Mouse (Mus musculus) embryonic facial prominence, embryonic 10.5 days (tissue): ENCODE data around the gene Ccsap. TPM values are rescaled to one million over a fixed set of nuclear protein-coding genes. Genes with fewer than 3 reads are reported as not detected.
A peak's percentile ranks its signal among the peaks of the same experiment; 100 is the strongest.

Experiments
- DNase-seq: peaks from one replicate; pipeline ENCODE4 v3.0.0-alpha.2; 2017; ENCODE audit warnings: low spot score
- H3K27ac ChIP-seq: fragments of 300-500 bp; sonication (generic); replicated peaks from 2 replicates; pipeline ENCODE4 v1.5.1; 2016; ENCODE audit warnings: mild to moderate bottlenecking
- H3K27me3 ChIP-seq: fragments of 300-500 bp; sonication (generic); replicated peaks from 2 replicates; pipeline ENCODE4 v1.6.1; 2016; ENCODE audit warnings: low read depth, mild to moderate bottlenecking; ENCODE audit not compliant: poor library complexity, severe bottlenecking
- H3K36me3 ChIP-seq: fragments of 300-500 bp; sonication (generic); replicated peaks from 2 replicates; pipeline ENCODE4 v1.6.1; 2016; ENCODE audit warnings: mild to moderate bottlenecking, moderate library complexity
- H3K4me1 ChIP-seq: fragments of 300-500 bp; sonication (generic); 2 replicates; pipeline ENCODE4 v1.6.1; 2016
- H3K4me3 ChIP-seq: fragments of 300-500 bp; sonication (generic); 2 replicates; pipeline ENCODE4 v1.5.1; 2016; ENCODE audit warnings: mild to moderate bottlenecking, moderate library complexity
- H3K9me3 ChIP-seq: fragments of 300-500 bp; sonication (generic); 2 replicates; pipeline ENCODE4 v1.6.1; 2016; ENCODE audit warnings: mild to moderate bottlenecking
- WGBS: fragments of 180-500 bp; shearing (Covaris S2); methylation state at CpG from one replicate; pipeline ENCODE4 v1.1.7; 2016; 5-methylcytosine and 5-hydroxymethylcytosine counted together
- polyA plus RNA-seq: library from polyadenylated mRNA; unstranded; fragments of >200 nt; fragmentation: Nextera tagmentation; extraction: Ambion mirVana; gene quantifications from 2 replicates; pipeline ENCODE4 v1.2.1, GENCODE M21; 2016

The Ccsap gene
- polyA plus RNA-seq, 1 experiment from 2014 or later: 5.6 TPM

GRCm38 (mm10) chr8:123891883-123892585 is 32.0 kb upstream of the Ccsap start:
- DNase-seq: peak; percentile 29
- no peaks in the 10 kb centered on the region for H3K9me3 ChIP-seq
- peaks cover 25% of the 10 kb centered on the region for H3K4me1 ChIP-seq
- H3K27me3 ChIP-seq: peaks cover 83% of the 10 kb centered on the region
- no peaks in the 10 kb centered on the region for H3K36me3 ChIP-seq
- H3K27ac ChIP-seq: no peak overlapping the region
- peak overlapping the region; percentile 52 for H3K4me3 ChIP-seq
- under 1% methylated on average over 49 of the region's 49 CpGs for WGBS

- Histone ChIP-seq H3K27ac (no peak overlapping the region), H3K27me3 (peaks cover 78% of the 10 kb centered on the region), H3K4me3 (peak overlapping the region; percentile 52), H3K36me3 (no peaks in the 10 kb centered on the region), H3K4me1 (peaks cover 25% of the 10 kb centered on the region), H3K9me3 (no peaks in the 10 kb centered on the region)
- WGBS: under 1% methylated on average over 11 of the region's 11 CpGs
- peak; percentile 83 for DNase-seq
Measured at GRCm38 (mm10) chr8:123891271-123891670, 31.3 kb upstream of the Ccsap start.

GRCm38 (mm10) chr8:123889797-123890196 is 29.8 kb upstream of the Ccsap start:
- H3K27me3 ChIP-seq: peaks cover 78% of the 10 kb centered on the region

GRCm38 (mm10) chr8:123887956-123888355 is 27.9 kb upstream of the Ccsap start:
- H3K4me1 ChIP-seq: peaks cover 37% of the 10 kb centered on the region
- no peak overlapping the region for H3K4me3 ChIP-seq
- H3K9me3 ChIP-seq: no peaks in the 10 kb centered on the region
- no peaks in the 10 kb centered on the region for H3K36me3 ChIP-seq
- peaks cover 76% of the 10 kb centered on the region for H3K27me3 ChIP-seq
- no peak for DNase-seq
- H3K27ac ChIP-seq: no peak overlapping the region
- 82% methylated on average over 2 of the region's 2 CpGs for WGBS

More at GRCm38 (mm10) chr8:123889797-123890196, 29.8 kb upstream of the Ccsap start:
- H3K27ac ChIP-seq: no peak overlapping the region
- no peak overlapping the region for H3K4me3 ChIP-seq
- H3K36me3 ChIP-seq: no peaks in the 10 kb centered on the region
- WGBS: 73% methylated on average over 4 of the region's 4 CpGs
- no peaks in the 10 kb centered on the region for H3K9me3 ChIP-seq
- DNase-seq: no peak
- peaks cover 31% of the 10 kb centered on the region for H3K4me1 ChIP-seq

GRCm38 (mm10) chr8:123887163-123887562 is 27.2 kb upstream of the Ccsap start:
- WGBS: 93% methylated on average over 4 of the region's 4 CpGs
- Histone ChIP-seq H3K36me3 (no peaks in the 10 kb centered on the region), H3K27ac (no peak overlapping the region), H3K9me3 (no peaks in the 10 kb centered on the region), H3K4me3 (no peak overlapping the region), H3K27me3 (peaks cover 68% of the 10 kb centered on the region), H3K4me1 (peaks cover 29% of the 10 kb centered on the region)
- DNase-seq: no peak

GRCm38 (mm10) chr8:123884721-123885565 is 24.9 kb upstream of the Ccsap start:
- no peak overlapping the region for H3K27ac ChIP-seq
- no peaks in the 10 kb centered on the region for H3K36me3 ChIP-seq
- peaks cover 18% of the 10 kb centered on the region for H3K4me1 ChIP-seq
- H3K4me3 ChIP-seq: peak overlapping the region; percentile 33
- peaks cover 46% of the 10 kb centered on the region for H3K27me3 ChIP-seq
- 5% methylated on average over 14 of the region's 14 CpGs for WGBS
- peak; percentile 38 for DNase-seq
- H3K9me3 ChIP-seq: no peaks in the 10 kb centered on the region

GRCm38 (mm10) chr8:123883094-123883493 is 23.1 kb upstream of the Ccsap start:
- peaks cover 34% of the 10 kb centered on the region for H3K27me3 ChIP-seq
- H3K9me3 ChIP-seq: no peaks in the 10 kb centered on the region
- DNase-seq: no peak
- no peak overlapping the region for H3K4me3 ChIP-seq
- WGBS: 79% methylated on average over 4 of the region's 4 CpGs
- peaks cover 21% of the 10 kb centered on the region for H3K4me1 ChIP-seq
- H3K27ac ChIP-seq: no peak overlapping the region
- H3K36me3 ChIP-seq: no peaks in the 10 kb centered on the region

GRCm38 (mm10) chr8:123882412-123882811 is 22.4 kb upstream of the Ccsap start:
- Histone ChIP-seq H3K4me1 (peaks cover 20% of the 10 kb centered on the region), H3K4me3 (no peak overlapping the region), H3K27me3 (peaks cover 34% of the 10 kb centered on the region), H3K36me3 (no peaks in the 10 kb centered on the region), H3K9me3 (no peaks in the 10 kb centered on the region), H3K27ac (no peak overlapping the region)
- WGBS: 86% methylated on average over 2 of the region's 2 CpGs
- no peak for DNase-seq

- Histone ChIP-seq H3K4me3 (no peak overlapping the region), H3K36me3 (no peaks in the 10 kb centered on the region), H3K27ac (no peak overlapping the region), H3K4me1 (peaks cover 20% of the 10 kb centered on the region), H3K9me3 (no peaks in the 10 kb centered on the region), H3K27me3 (peaks cover 27% of the 10 kb centered on the region)
- 54% methylated on average over 4 of the region's 4 CpGs for WGBS
- no peak for DNase-seq
Measured at GRCm38 (mm10) chr8:123880821-123881350, 20.9 kb upstream of the Ccsap start.

- Histone ChIP-seq H3K36me3 (no peaks in the 10 kb centered on the region), H3K27me3 (peaks cover 21% of the 10 kb centered on the region), H3K9me3 (no peaks in the 10 kb centered on the region), H3K27ac (no peak overlapping the region), H3K4me3 (no peak overlapping the region), H3K4me1 (peaks cover 18% of the 10 kb centered on the region)
- no peak for DNase-seq
- WGBS: 77% methylated on average over 10 of the region's 10 CpGs
Measured at GRCm38 (mm10) chr8:123880271-123880670, 20.3 kb upstream of the Ccsap start.

GRCm38 (mm10) chr8:123877865-123878264 is 17.9 kb upstream of the Ccsap start:
- 82% methylated on average over 2 of the region's 2 CpGs for WGBS
- Histone ChIP-seq H3K4me1 (peaks cover 5% of the 10 kb centered on the region; the same call in 1 of the 2 replicates), H3K36me3 (no peaks in the 10 kb centered on the region), H3K9me3 (no peaks in the 10 kb centered on the region), H3K27ac (no peak overlapping the region), H3K4me3 (no peak overlapping the region), H3K27me3 (no peaks in the 10 kb centered on the region)
- DNase-seq: no peak

- Histone ChIP-seq H3K4me1 (peaks cover 12% of the 10 kb centered on the region; the same call in 1 of the 2 replicates), H3K27ac (no peak overlapping the region), H3K27me3 (no peaks in the 10 kb centered on the region), H3K9me3 (no peaks in the 10 kb centered on the region), H3K36me3 (no peaks in the 10 kb centered on the region), H3K4me3 (no peak overlapping the region)
- no peak for DNase-seq
- 84% methylated on average over 11 of the region's 11 CpGs for WGBS
Measured at GRCm38 (mm10) chr8:123874324-123874723, 14.3 kb upstream of the Ccsap start.
